Comparison of ENCODE assay signal across 8 mouse cellular contexts in the genomic region with DNA sequence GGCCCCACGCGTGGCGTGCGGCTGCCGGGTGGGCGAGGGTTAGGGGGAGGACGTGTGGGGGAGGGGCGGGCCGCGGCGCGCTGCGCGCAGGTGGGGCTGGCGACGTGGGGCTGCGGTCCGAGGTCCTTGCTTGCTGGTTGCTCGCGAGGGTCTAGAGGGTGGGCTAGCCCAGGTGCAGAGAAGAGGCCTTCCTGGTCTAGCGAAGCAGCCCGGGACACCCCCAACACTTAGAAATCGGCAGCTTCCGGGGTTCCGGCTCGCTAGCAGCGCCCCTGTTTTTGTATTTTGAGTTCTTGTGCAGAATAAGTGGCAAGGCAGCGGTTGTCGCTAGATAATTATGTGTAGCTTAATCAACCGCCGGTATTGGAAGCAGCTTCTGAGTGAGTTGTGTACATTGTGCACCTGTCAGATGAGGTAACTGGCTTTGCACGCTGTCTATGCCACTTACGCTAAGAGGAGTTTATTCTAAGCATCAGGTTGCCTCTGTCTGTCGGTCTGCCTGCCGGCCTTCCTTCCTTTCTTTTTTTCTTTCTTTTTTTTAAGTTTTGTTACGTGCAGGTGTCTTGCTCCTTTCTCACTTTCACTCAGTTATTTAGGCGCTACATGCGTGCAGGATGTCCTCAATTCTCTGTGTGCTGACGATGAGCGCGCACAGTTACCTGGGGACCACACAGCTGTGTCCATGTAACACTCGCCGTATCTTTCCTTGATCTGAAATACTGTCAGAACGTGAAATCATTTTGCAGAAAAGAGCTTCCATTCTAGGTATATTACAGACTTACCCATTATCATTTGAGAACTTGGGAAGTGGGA. TPM values are rescaled to one million over a fixed set of nuclear protein-coding genes. Genes with fewer than 3 reads are reported as not detected.
A peak's percentile ranks its signal among the peaks of the same experiment; 100 is the strongest.
DNase-seq lines count a peak whose midpoint lies in the region; ATAC-seq and TF ChIP-seq lines count a peak whose summit lies in the region.

No protein-coding gene starts in this region.

- peaks cover 5% of the 10 kb centered on the region for H3K4me1 ChIP-seq in cortical plate, adult 2 months (ENCODE audit: control insufficient read depth, insufficient read depth, low read length)
- peaks cover 13% of the 10 kb centered on the region for H3K4me1 ChIP-seq in hindbrain, embryonic 16.5 days (ENCODE audit: control insufficient read depth, insufficient read depth, low read depth, low read length)

- H3K27ac ChIP-seq in cortical plate, adult 2 months (ENCODE audit: insufficient read depth, low read length): no peak overlapping the region
- peak overlapping the region; percentile 76; the same call in 1 of the 2 replicates for H3K27ac ChIP-seq in hindbrain, embryonic 16.5 days (ENCODE audit: low read depth, low read length)

- DNase-seq in kidney, adult 11 months: peak; percentile 35
- DNase-seq in kidney, postnatal 14 days: no peak
- DNase-seq in right cerebral cortex, postnatal 4 days: no peak
- no peak for DNase-seq in adrenal gland, postnatal 10 days

- TF ChIP-seq POLR2A in cortical plate, adult 2 months (IDR thresholded peaks at IDR 0.05; ENCODE audit: extremely low read depth, insufficient read depth, low read length): no peak

- no peak for TF ChIP-seq CTCF in cortical plate, adult 2 months (IDR thresholded peaks at IDR 0.05; ENCODE audit: extremely low read depth, insufficient read depth, low read length)

- peak overlapping the region; percentile 78 for H3K4me2 ChIP-seq in hindbrain, embryonic 16.5 days (ENCODE audit: low read length)

- H3K9me3 ChIP-seq in hindbrain, embryonic 16.5 days (ENCODE audit: control insufficient read depth, low read length): no peaks in the 10 kb centered on the region

- peak; percentile 35 for ATAC-seq in CD4-positive, CD25-positive, alpha-beta regulatory T cell, adult 4 months
- peak; percentile 86; the same call in 1 of the 2 replicates for ATAC-seq in hindbrain, embryonic 16.5 days
- peak; percentile 4; the same call in 1 of the 2 replicates for ATAC-seq in megakaryocyte, adult 5-6 weeks (ENCODE audit: poor library complexity, severe bottlenecking)

- H3K36me3 ChIP-seq in hindbrain, embryonic 16.5 days (ENCODE audit: control insufficient read depth, insufficient read depth, low read length): peaks cover 8% of the 10 kb centered on the region

- peak overlapping the region; percentile 75 for H3K4me3 ChIP-seq in cortical plate, adult 2 months (ENCODE audit: insufficient read depth, low read length)
- H3K4me3 ChIP-seq in hindbrain, embryonic 16.5 days (ENCODE audit: low read length): peak overlapping the region; percentile 84

- 9% methylated on average over 43 of the region's 44 CpGs for WGBS in hindbrain, embryonic 16.5 days

- no peaks in the 10 kb centered on the region for H3K27me3 ChIP-seq in hindbrain, embryonic 16.5 days (replicated peaks; ENCODE audit: control insufficient read depth, insufficient read depth, low read length)

- peak overlapping the region; percentile 87 for H3K9ac ChIP-seq in hindbrain, embryonic 16.5 days (ENCODE audit: low read depth, low read length)

RNA-seq across cellular contexts. Expression of a gene that starts 0.6 kb away (rescaled TPM):
- polyA plus RNA-seq in CD4-positive, CD25-positive, alpha-beta regulatory T cell, adult 4 months (2017; shearing (Covaris generic)): 10 to 100 TPM; 37.1 to 54.1 TPM
- polyA plus RNA-seq in cortical plate, adult 2 months (2012; rRNA removed): 26.9 and 28.4 TPM in 2 replicates
- polyA plus RNA-seq in hindbrain, embryonic 16.5 days (2015; fragmentation: Nextera tagmentation; extraction: Ambion mirVana): 22.5 and 23.5 TPM in 2 replicates
- total RNA-seq in megakaryocyte, adult 5-6 weeks (2015): 12.9 and 14.5 TPM in 2 replicates
- total RNA-seq in megakaryocyte, adult 5-6 weeks (2017): 13.5 and 17.1 TPM in 2 replicates
- 10 to 100 TPM; 19.1 to 30.3 TPM for total RNA-seq in adrenal gland, postnatal 10 days (2021)

Comparison
In these comparisons a context has a peak if more than half of its experiments do, and no peak if none do; other contexts are left out.
1. ATAC-seq: peak in every context shown above with its lines; median percentile 86 in hindbrain, embryonic 16.5 days; 35 in CD4-positive, CD25-positive, alpha-beta regulatory T cell, adult 4 months; 4 in megakaryocyte, adult 5-6 weeks.